Mouse (Mus musculus) G1E-ER4 (cell line): ENCODE measurements around the gene Abcg5. TPM values are rescaled to one million over a fixed set of nuclear protein-coding genes. Genes with fewer than 3 reads are reported as not detected.

Experiments
- GATA1 ChIP-seq: IDR thresholded peaks from one replicate; pipeline ENCODE4 v1.8.0; 2012; ENCODE audit warnings: low read length, inconsistent platforms
- polyA plus RNA-seq: library from polyadenylated mRNA; stranded (reverse); fragments of >175 nt; gene quantifications from 2 replicates; pipeline ENCODE4 v1.2.3, GENCODE M21; 2012

Abcg5 gene
- polyA plus RNA-seq, 1 experiment = not detected

GRCm38 (mm10) chr17:84665053-84665452, 17.8 kb downstream of the Abcg5 start:
- TF ChIP-seq GATA1 = no peak

GRCm38 (mm10) chr17:84658951-84659350, 23.9 kb downstream of the Abcg5 start:
- TF ChIP-seq GATA1 = no peak

GRCm38 (mm10) chr17:84658195-84658594, 24.6 kb downstream of the Abcg5 start:
- TF ChIP-seq GATA1 = no peak

GRCm38 (mm10) chr17:84657782-84658181, 25.0 kb downstream of the Abcg5 start:
- no peak for TF ChIP-seq GATA1

GRCm38 (mm10) chr17:84657422-84657732, 25.4 kb downstream of the Abcg5 start:
- TF ChIP-seq GATA1 = no peak

DNA sequence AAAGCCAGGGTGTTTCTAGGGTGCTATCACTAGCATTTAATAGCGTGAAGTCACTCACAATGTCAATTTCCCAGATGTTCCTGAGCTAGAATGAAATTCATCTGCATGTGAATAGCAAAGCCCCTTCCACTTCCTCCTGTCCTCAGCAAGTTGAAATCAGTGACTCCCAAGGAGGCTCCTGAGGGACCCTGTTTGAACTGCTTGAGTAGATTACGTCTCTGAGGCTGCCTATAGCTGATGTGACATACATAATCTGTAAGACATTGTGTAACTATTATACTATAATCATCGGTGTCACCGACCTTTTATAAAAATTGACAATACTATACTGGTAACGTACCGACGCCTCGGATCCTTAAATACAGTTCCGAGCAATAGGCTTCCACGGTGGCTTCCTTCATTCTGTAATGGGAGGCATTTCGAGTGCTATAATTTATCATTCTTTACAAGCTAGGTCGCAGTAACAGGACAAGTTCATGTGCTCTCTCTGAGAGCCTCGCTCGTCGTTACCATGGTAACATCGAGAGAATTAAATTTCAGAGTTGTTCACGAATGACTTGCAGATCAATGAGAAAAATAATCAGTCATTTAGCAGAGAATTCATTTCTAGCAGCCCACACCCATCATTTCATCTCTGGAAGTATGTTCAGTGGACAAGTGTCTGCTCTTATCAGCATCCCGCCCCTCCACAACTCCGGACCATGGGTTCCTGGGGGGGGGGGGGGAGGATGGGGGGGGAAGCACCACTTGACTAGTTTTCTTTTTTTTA, 26.0 kb downstream of the Abcg5 start:
- no peak for TF ChIP-seq GATA1

- TF ChIP-seq GATA1 = no peak
Measured at GRCm38 (mm10) chr17:84656205-84656604, 26.6 kb downstream of the Abcg5 start.

- no peak for TF ChIP-seq GATA1
Measured at GRCm38 (mm10) chr17:84653544-84653943, 29.3 kb downstream of the Abcg5 start.

- no peak for TF ChIP-seq GATA1
Measured at GRCm38 (mm10) chr17:84650302-84651017, 32.4 kb downstream of the Abcg5 start.

GRCm38 (mm10) chr17:84647630-84648029, 35.2 kb downstream of the Abcg5 start:
- no peak for TF ChIP-seq GATA1

GRCm38 (mm10) chr17:84646477-84646876, 36.3 kb downstream of the Abcg5 start:
- no peak for TF ChIP-seq GATA1

DNA sequence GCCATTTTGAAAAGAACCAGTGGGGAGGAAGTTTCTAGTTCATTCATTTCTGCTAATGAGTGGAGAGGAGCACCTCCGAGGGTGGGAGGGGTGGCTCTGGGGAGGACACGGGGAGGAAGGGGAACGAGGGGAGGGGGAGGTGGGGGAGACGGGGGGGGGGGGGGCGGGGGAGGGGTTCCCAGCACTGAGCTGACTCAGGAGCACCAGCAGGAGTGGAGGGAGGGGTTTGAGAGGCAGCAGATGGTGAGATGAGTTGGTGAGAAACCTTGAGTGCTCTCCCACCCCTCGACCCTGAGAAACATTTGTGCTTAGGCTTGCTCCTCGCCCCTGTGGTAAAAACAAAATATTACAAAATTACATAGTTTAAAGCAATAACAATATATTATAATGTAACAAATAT, 36.9 kb downstream of the Abcg5 start:
- no peak for TF ChIP-seq GATA1

DNA sequence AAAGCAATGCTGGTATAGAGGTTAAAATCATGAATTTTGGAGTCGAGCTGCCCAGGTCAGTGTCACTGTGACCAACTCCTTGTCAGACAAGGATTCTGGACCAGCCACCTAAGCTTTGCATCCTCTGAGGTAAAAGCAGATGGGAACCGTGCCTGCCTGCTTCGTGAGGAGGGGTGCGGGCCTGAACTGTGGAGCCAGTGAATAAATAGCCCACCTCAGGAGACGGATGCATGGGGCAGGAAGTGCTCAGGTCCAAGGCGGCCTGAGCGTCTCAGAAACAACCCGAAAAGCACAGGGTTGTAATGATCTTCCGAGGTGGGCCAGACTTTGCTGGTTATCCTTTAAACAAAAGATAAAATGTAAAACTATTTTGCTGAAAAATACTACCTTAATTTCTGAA, 37.7 kb downstream of the Abcg5 start:
- TF ChIP-seq GATA1 = no peak

DNA sequence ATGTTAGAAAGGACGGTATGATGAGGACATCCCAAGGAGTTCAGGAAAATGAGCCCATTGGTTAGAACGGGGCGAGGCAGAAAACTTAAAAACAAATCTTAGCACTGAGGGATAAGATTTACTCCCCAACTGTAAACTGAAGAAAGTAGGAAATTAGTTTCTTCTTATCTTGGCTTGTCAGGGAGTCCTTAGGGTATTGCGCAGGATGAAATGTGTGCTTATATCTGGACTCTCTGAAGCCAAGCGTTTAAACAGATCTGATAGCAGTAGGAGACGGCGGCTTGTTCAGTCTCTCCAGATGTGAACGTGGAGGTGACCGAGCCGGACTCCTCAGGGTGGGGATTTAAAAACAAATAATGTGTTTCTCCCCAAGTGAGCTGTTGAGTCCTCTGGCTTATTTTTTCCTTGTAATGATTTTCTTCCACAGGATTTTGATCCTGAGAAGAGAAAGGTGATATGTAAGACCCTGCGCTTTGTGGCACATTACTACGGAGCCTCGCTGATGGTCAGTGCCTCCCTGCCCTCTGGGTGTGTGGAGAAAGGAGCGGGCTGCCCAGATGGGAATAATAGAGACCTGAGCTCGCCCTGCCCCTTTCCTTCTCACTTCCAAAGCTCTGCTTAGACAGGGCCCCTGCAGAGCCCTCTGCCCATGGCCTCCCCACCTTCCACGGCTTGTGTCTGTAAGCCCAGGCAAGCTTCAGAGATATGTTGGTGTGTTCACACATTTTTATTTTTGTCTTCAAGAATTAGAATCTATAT, 38.3 kb downstream of the Abcg5 start:
- TF ChIP-seq GATA1 = no peak

DNA sequence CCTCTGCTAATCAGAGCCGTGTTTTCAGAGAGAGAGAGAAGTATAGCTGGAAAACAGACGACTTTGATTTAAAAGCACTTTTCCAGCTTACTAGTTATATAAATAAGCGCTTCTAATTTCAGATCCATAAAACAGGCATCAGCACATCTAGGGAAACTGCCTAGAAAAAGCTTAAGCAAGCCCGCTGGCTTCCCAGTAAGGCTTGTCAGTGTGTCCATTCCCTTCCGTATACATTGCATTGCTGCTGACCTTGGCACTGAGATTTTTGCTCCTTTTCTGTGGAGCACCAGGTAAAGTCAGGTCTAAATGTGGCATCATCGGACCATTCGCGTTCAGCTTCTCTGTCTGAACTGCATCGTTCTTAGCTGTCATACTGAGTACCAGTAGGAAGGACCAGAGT, 40.5 kb downstream of the Abcg5 start:
- no peak for TF ChIP-seq GATA1

DNA sequence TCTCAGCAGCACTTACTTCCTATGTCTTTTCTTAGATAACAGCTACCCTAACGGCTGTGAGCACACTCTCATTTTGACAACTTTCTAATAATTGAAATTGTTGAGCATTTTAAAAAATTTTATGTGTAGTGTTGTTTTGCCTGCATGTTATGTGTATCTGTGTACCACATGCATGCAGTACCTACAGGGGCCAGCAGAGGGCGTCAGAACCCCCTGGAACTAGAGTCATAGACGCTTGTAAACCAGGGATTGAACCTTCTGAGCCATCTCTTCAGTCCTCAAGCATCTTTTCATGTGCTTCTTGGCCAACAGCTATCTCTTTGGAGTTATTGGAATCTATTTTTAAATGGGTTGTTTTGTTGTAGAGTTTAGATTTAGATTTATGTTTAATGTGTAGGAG, 40.9 kb downstream of the Abcg5 start:
- no peak for TF ChIP-seq GATA1
